Mouse (Mus musculus) megakaryocyte, adult 5-6 weeks (primary cell): ENCODE data around the gene Grid2. TPM values are rescaled to one million over a fixed set of nuclear protein-coding genes. Genes with fewer than 3 reads are reported as not detected.
"Not testable (repeated sequence)": the region's sequence is repeated elsewhere in the genome, so short reads cannot be mapped to it uniquely, and the experiment has no call there.

Experiments used
- ATAC-seq: 2 replicates; pipeline ENCODE4 v1.8.0; 2016; ENCODE audit warnings: mild to moderate bottlenecking, inconsistent platforms; ENCODE audit not compliant: poor library complexity, severe bottlenecking
- total RNA-seq, 2 experiments: library from RNA; stranded (forward) in 1 of 2; stranded (reverse) in 1 of 2; fragments of 153-499, 151-499 nt in 1 of 2; fragments of 221-1000, 200-1000 nt in 1 of 2; gene quantifications; 2 replicates each; pipeline versions ENCODE4 v1.2.3 to v1.2.4; 2015 to 2017

Grid2 gene
- total RNA-seq (2015) (not detected in 2 replicates), total RNA-seq (2017) (not detected in 2 replicates)

DNA sequence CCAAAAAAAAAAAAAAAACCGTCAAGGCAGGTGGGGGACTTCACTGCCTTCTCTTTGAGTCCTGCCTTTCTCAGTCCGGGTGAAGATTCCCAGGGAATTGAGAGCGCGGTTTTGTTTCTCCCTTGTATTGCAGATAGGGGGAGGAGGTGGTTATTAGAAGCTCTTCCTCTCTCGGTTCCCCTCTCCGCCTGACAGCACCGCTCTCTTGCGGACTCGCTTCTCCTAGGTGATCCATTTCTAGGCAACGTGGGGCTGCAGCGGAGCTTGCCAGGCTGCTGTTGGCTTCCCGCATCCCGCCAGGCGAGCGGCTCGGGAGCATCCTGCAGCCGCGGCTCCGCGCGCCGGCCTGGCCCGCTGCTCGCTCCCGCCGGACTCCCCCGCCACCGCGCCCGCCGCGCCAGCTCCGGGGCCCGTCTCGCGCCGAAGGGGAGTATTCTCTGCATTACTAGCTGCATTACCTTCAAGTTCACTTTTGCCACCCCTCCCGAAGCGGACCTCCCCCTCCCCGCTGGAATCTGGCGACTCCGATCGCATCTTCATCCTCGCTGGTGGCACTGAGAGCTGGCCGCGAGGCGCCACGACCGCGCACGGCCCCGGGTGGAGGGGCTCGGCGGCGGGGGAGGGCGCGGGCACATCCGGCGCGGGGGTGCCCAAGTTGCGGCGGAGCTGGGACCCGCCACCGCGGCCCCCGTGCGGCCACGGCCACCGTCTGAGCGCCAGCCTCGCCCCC lies at the start of gene Grid2:
Gene Grid2, plus strand, starts transcription at position 51 of the 730 bp plus-strand sequence.
- no peak for ATAC-seq

GRCm38 (mm10) chr6:63250738-63251137 lies 4.9 kb upstream of the Grid2 start:
- no peak for ATAC-seq

DNA sequence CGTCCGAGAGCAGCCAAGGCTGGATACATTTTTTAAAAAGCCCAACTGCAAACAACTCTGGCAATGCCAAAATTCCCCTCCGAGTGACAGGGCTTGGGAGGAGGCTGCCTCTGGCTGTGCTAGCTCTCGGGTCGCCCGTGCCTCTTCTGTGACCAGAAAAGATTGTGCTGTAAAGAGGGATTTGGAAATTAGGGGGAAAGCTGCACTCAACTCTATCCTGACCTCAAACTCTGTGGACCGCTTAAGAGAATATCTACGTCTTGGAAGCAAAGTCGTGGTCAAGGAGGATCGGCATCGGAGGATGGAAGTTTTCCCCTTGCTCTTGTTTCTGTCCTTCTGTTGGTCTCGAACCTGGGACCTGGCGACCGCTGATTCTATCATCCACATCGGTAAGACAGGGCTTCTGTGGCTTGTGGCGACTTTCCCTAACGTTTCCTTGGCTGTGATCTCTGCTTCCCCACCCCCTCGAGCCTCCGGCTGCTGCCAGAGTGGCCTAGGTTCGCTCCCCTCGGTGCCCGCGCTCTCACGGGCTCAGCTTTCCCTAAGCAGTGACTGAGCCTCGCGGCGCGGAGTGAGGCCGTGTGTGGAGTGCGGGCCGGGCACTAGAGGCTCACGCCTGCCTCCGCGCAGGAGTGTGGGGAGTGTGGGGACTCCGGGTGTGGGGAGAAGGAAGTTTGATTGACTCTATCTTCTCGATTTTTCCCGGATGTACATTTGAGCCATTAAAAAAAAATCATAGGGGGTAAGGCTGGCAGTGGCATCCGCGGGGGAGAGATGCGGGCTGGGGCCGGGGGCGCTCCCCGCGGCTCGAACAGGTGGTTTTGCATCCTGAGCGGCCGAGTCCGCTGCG lies 1.1 kb downstream of the Grid2 start:
- ATAC-seq = no peak

DNA sequence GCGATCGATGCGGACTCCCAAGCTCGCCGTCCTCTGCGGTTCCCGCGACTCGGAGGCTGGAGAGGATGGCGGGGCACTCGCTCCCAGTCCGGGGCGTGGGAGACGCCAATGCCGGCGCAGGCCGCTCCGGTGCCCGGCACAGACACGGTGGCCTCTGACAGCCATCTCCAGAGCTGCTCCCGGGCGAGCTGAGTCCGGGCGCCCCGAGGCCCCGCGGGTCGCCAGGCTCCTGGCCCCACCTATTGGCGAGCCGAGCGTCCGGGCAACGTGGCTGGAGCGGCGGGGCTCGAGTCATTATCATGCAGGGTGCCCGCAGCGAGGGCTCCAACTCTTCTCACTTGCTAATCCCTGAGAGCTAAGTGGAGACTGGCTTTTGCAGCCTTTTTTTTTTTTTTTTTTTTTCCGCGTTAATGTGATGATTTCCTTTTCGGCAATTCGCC lies 1.8 kb downstream of the Grid2 start:
- ATAC-seq = no peak

DNA sequence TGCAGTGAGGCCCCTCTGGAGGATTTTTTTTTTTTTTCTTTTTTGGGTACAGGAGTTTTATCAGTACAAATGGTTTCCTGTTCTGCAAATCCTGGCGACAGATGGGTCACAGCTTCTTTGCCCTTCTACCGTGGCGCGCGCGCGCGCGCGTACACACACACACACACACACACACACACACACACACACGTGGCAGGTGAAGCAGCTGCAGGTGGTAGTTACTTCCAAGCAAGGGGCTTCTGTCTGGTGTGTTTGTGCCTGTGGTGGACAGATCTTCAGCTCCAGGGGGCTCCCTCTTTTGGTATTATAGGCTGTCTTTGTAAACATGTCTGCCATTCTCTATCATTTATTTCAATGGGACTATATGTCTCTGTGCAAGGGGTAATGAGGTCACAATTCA lies 2.2 kb downstream of the Grid2 start:
- no peak for ATAC-seq

DNA sequence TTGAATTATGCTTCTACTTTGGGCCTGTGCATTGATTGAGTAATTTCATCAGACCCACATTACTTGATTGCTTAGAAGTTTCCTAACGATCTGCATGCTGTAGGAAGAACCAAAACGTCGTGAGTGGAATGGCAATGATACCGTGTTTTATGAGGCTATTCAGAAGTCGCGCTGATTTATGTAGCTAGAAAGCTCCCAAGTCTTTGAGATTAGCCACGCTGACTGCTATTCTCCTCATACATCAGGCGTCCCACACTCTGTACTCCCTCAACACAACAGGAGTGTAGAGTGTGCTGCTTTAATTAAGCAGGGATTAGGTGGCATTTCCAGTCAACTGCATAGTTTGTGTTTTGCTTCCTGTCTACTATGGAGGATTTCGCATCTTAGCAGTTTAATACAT lies 4.1 kb downstream of the Grid2 start:
- no peak for ATAC-seq

DNA sequence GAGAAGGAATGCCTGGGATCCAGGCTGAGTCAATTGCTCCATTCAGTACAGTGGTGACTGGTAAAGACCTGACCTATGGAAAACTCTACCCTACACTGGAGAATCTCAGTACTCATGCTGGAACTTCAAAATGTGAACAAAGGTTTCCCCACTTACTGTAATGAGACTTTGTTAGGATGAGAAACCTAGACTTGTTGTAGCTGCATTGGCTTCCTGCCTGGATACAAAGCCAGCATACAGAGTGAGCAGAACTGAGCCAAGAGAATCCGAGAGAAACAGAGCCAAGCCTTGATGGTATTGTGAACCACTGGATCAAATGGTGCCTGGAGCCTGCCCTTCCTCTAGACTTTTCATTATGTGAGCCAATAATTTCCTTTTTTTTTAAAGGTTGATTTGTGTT lies 28.7 kb downstream of the Grid2 start:
- ATAC-seq = no peak

- ATAC-seq = no peak
Measured at GRCm38 (mm10) chr6:63342438-63343004, 86.8 kb downstream of the Grid2 start.

DNA sequence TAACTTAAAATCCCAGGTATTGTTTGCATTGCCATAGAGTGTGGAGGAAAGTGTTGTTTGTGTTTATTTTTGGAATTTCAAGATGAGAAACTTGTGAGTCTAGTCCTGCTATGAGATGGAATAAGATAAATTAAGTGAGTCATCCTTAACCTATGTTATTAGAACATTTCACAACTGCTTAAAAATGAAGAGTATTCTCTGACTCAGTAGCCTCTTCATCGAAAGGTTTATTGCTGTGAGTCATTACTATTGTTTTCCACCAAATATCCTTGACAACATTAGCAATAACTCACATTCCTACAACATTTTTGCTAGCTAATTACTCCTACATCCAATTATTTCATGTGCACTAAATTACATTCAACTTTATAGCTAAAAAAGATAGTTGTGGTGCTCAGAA lies 91.3 kb downstream of the Grid2 start:
- no peak for ATAC-seq

DNA sequence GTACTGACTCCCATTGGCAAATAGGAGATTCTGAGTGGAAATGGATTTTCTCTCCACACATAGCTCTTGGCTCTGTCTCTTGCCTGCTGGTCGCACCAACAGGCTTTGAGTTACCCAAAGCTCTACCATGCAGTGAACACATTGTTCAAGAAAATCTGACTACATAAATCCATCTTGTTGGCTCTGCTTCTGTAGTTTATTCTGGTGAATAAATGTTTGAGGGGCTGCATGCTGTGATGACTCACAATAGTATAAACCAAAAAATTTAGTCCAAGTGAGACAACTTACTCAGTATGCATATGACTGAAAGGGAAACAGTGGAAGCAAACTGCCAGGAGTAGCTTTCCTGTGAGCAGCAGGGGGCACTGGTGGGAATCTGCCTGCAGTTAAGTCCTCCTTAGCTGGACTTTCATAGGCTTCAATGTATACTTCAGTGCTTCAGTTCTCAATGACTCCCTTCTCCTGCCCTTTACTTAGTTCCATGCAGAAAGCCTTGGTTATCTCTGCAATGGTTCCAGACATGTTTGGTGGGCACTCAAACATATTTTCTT lies 125.5 kb downstream of the Grid2 start:
- no peak for ATAC-seq

GRCm38 (mm10) chr6:63401698-63402097 lies 146.0 kb downstream of the Grid2 start:
- ATAC-seq = no peak

- ATAC-seq = no peak
Measured at GRCm38 (mm10) chr6:63417534-63417933, 161.9 kb downstream of the Grid2 start.

GRCm38 (mm10) chr6:63432751-63433150 lies 177.1 kb downstream of the Grid2 start:
- ATAC-seq = no peak

GRCm38 (mm10) chr6:63448175-63448574 lies 192.5 kb downstream of the Grid2 start:
- ATAC-seq = no peak

GRCm38 (mm10) chr6:63482141-63482540 lies 226.5 kb downstream of the Grid2 start:
- no peak for ATAC-seq

GRCm38 (mm10) chr6:63515016-63515415 lies 259.3 kb downstream of the Grid2 start:
- no peak for ATAC-seq

- ATAC-seq = no peak
Measured at GRCm38 (mm10) chr6:63515957-63516356, 260.3 kb downstream of the Grid2 start.

DNA sequence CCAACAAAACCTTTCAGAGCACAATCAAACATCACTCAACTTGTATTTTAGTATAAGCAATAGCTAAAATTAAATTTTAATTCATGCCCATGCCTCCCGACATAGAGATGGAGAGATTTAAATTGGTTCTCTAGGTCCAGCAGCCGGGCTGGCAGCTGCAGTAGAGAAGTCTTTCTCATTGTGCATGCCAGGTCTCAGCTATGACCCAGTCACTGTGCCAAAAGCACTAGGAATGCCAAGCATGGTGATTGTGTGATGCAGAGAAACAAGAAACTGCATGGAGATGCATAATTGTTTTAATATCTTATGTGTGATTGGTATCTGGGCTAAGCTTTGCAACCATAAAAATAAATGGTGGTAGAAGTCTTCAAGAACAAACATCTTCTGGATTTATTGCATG lies 276.1 kb downstream of the Grid2 start:
- no peak for ATAC-seq

DNA sequence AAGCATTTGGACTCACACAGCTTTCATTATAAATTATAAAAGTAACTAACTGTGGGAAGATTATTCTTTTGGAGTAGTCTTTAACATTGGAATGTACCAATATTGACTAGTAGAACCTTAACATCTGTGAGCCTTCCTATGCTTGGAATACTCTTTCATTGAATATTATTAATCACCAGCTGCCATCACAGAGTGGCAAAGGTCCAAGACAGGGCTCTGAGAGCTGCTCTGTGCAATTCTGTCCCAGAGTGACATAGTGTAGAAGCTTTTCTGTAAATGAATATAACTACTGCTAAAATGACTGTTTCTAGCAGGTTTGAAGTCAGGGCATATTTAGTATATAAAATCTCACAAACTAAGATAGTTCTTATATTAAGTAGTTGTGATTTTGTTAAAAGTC lies 277.2 kb downstream of the Grid2 start:
- ATAC-seq = no peak

DNA sequence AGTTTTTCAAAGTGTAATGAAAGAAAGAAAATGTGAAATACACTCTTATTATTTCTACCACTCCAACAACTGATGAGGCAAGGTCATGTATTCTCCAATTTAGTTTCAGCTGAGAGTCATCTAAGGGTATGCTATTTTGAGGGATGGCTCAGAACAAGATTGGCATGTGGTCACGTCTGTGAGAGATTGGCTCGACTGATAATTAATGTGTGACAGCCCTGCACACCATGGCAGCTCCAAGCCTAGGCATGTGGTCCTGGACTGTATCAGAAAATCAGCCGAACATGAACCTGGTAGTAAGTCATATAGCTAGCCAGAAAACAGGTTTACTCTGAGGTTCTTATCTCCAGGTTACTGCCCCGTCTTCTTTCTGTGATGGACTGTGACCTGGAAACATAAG lies 292.1 kb downstream of the Grid2 start:
- ATAC-seq = no peak

- not testable (repeated sequence) for ATAC-seq
Measured at GRCm38 (mm10) chr6:63568741-63569140, 313.1 kb downstream of the Grid2 start.
